Mouse (Mus musculus) lung, postnatal 25 days (tissue): Measurements from ENCODE around the gene B4galt2.

Experiments used
- DNase-seq: peaks from one replicate; pipeline ENCODE4 v3.0.0; 2022; ENCODE audit warnings: low spot score

Gene B4galt2

DNA sequence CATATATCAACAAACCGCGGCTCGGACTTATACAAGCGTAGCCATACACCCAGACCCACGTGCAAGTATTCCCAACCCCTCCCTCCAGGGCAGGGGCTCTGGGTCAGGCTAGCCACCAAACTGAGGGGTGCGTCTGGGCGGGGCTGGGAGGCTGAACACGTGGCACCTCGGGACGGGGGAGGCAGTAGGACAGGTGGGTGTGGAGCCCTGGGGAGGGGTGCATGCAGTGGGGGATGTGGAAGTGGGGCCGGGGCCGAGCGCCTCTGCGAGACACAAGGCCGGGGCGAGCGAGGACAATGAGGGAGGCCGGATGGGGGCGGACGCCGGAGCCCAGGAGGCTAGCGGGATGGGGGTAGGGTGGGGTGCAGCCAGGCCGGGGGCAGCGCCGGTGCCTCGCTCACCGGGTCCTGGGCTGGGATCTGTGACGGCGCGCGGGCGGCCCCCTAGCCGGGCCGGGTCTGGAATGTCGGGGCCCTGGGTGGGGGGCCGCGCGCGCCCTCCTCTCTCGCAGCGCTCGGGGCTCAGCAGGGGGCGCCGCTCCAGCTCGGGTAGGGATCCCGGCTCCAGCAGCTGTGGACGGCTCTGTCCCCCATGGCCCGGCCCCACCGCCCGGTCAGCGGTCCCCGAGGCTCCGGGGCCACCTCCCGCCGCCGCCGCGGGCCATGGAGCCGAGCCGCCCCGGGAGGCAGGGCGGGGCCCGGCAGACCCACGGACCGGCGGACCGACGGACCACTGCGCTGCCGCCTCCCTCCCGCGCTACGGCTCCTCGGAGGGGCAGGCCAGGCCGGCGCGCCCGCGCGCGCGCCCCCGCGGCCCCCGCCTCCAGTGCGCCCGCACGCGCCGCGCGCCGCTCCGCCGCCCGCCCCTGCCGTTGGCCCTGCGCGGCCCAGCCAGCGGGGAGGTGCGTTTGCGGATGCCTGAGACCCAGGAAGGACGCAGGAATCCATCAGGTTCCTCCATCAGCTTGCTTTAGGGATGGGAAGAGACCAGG, at the start of gene B4galt2:
Gene B4galt2, minus strand, starts transcription at position 787 of the 991 bp plus-strand sequence.
- no peak for DNase-seq

DNA sequence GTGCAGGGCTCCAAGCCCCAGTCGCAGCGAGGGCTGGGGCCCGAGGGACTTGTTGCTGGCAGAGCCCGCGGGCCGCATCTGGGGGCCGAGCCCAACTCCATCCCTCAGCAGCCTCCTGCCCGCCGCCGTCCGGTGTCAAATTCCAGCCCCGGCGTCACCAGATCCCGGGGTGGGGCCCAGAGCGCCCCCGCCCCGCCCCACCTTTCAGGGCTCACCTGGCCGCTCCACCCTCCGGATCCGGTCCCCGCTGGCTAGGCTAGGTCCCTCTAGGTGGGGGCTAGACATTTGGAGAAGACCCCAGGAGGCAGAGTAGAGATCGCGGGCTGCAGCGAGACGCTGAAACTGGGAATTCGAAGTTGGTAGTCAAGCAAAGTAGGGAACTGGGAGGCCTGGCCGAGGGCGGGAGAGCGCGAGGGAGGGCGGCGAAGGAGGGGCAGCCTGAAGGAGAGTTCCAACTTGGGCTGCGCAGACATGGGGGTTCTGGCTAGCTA, 46.1 kb upstream of the B4galt2 start, which contains the start of gene Artn:
Gene Artn, minus strand, starts transcription at position 373 of the 491 bp plus-strand sequence.
- DNase-seq, result peak; percentile 51

DNA sequence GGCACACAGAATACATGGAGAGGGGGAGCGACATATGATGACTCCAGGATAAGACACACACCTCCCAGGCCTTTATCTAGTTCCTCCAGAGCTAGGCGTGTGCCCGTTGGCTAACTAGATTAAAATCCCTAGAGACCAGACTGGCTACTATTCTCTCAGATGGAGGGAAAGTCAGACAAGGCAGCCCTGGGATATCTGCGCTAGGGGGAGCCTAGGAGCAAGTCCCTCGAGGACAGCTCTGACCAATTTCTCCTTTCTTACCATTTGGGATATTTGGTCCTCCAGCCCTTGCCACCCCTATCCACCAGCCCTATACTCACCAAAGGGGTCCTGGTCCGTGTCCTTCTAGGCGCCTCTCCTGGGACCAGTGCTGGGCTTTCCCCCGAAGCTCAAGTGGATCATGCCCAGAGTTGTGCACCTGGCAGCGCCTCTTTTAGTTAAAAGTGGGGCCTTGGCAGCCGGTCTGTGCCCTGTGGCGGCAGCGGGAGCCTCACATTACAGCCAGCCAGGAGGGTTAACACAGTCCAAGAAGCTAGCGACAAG, 45.5 kb upstream of the B4galt2 start:
- DNase-seq, result peak; percentile 58

- no peak for DNase-seq
Measured at GRCm38 (mm10) chr4:117928234-117928633, 44.9 kb upstream of the B4galt2 start.

DNA sequence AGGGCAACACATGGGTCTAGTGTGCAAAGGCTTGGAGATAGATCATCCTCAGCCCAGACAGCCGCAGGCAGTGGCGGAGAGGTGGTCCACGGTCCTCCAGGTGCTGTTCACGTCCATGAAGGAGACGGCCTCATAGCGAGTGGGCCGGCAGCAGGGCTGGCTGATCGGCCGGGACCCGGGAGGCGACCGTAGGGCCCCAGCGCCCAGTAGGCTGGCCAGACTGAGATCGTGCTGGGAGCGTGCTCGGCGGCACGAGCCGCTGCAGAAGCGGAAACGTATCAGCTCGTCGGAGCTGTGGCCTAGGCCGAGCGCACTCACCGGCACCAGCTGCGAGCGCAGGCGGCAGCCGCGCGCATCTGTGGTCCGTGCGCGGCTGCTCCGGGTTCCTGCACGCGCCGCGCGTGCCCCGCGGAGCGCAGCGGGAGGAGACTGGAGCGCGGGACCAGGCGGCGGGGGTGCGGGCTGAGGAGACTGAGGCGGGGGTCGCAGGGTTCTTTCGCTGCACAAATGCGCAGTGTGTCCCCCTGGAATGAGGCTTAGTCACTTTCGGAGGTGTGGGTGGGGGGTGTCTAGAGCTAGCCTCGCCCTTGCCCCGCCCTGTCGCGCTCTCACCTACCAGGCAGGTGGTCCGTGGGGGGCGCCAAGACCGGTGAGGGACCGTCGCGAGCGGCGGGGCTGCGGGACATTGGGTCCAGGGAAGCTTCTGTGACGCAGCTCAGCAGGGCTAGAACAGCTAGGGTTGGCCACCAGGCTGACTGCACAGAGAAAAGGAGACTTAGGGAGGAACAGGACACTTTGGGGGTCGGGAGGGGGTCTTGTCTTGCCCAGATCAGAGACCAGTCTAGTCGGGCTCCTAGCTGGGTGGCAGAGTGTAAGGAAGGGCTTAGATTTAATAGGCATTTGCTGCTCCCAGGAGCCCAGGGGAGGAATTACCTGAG, 43.5 kb upstream of the B4galt2 start:
- DNase-seq, result no peak

- no peak for DNase-seq
Measured at GRCm38 (mm10) chr4:117924916-117925315, 41.6 kb upstream of the B4galt2 start.

DNA sequence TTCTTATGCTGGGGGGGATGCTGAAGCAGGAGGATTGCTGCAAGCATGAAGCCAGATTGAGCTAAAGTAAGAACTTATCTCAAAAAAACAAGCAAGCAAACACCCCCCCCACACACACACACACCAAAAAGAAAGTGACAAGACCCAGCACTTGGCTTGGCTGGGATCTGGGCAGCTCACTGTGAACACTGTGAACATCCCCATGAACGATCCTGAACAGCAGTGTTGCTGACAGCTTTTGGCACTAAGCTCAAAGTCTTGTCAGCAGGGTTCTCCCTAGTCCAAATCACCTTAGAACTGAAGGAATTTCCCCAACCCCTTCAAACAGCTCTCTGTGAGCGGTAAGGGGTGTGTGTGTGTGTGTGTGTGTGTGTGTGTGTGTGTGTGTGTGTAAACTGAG, 40.2 kb upstream of the B4galt2 start:
- no peak for DNase-seq

DNA sequence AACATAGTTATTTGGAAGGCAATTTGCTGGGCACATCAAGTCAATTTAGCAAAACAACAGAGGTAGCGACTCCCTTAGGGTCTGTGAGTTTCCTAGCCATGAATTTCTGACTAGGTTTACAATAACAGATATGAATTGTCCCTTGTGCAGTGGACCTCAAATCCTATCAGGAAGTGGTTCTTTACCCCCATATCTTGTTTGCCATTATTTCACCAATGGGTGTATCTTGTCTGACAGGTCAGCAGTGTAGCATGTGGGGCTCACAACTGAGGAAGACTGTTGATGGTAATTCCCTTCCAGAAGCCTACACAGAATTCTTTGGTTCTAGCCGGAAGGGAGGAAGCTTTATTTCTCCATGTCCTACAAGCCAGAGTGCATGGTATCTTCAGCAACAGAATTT, 38.1 kb upstream of the B4galt2 start:
- no peak for DNase-seq

GRCm38 (mm10) chr4:117918762-117919161, 35.5 kb upstream of the B4galt2 start:
- no peak for DNase-seq

GRCm38 (mm10) chr4:117918261-117918660, 35.0 kb upstream of the B4galt2 start:
- DNase-seq, result no peak

- no peak for DNase-seq
Measured at GRCm38 (mm10) chr4:117917847-117918246, 34.6 kb upstream of the B4galt2 start.

- no peak for DNase-seq
Measured at GRCm38 (mm10) chr4:117917402-117917801, 34.1 kb upstream of the B4galt2 start.

- no peak for DNase-seq
Measured at GRCm38 (mm10) chr4:117916386-117916785, 33.1 kb upstream of the B4galt2 start.

GRCm38 (mm10) chr4:117915489-117916105, 32.3 kb upstream of the B4galt2 start:
- DNase-seq, result no peak

- DNase-seq, result peak; percentile 93
Measured at GRCm38 (mm10) chr4:117914591-117915442, 31.5 kb upstream of the B4galt2 start, which contains the start of gene Ipo13. Ipo13 (minus strand) TSS chr4:117914999.

GRCm38 (mm10) chr4:117914031-117914430, 30.7 kb upstream of the B4galt2 start:
- DNase-seq, result no peak

- DNase-seq, result peak; percentile 69
Measured at GRCm38 (mm10) chr4:117913421-117913820, 30.1 kb upstream of the B4galt2 start.

DNA sequence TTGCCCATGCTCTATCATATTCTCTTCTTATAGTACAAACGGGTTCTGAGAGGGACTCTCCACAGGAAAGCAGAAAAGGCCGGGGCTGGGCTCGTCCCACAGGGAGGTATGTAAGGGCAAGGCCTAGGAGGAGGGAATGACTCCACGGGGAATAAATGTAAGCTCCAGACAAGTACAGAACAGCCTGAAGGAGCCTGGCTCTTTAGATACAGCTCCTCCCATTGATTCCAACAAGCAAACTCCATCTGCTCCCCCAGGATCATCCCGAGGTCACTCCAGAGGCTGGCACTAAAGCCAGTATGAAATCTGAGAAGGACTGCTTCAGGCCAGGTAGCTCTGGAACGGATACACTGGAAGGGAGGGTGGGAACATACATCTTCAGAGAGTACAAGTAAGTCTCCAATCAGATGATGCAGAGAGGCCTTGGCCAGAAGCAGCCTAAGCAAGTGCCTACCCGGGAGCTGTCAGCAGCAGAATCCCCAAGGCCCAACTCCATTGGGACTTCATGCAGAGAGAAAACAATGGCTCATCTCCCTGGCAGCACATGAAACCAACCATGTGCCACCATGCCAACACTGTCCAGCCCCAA, 29.5 kb upstream of the B4galt2 start:
- DNase-seq, result no peak

GRCm38 (mm10) chr4:117912131-117912561, 28.9 kb upstream of the B4galt2 start:
- DNase-seq, result no peak
